Mouse (Mus musculus): Measurements from ENCODE around the gene Toe1. TPM values are rescaled to one million over a fixed set of nuclear protein-coding genes. Genes with fewer than 3 reads are reported as not detected.

Toe1 gene
- total RNA-seq, 2 experiments from 2014 or later: 12.5 to 15.1 TPM

DNA sequence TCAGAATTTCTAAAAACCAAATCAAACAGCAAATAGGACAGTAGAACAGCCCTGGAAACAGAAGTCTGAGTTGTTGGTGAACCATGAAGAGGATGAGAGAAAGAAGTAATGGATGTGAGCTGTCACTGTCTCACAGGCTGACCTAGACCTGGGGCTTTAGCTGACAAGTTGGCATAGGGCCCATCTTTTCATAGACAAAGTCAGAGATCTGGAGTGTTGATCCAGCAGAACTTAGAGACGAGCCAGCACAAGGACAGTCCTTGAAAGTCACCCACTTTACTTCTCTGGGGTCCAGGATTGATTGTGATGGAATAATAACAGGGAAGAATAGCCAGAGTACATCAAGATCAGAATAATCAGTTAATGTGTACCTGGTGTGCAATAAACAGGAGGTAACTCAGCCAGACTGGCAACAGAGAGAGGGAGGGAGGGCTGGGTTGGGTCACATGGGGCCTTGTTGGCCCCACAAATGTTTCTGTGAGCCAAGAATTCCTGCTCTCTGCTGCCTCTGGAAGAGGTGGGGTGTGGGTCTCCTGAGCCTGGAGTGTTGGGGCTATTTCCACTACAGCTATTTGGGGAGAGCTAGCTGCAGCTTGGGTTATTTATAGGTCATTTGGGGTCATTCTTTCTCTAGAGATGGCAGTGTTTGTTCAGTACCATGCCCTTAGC lies 10.9 kb downstream of the Toe1 start:
- no peak for DNase-seq (ENCODE audit: low spot score in 2 of 2)

DNA sequence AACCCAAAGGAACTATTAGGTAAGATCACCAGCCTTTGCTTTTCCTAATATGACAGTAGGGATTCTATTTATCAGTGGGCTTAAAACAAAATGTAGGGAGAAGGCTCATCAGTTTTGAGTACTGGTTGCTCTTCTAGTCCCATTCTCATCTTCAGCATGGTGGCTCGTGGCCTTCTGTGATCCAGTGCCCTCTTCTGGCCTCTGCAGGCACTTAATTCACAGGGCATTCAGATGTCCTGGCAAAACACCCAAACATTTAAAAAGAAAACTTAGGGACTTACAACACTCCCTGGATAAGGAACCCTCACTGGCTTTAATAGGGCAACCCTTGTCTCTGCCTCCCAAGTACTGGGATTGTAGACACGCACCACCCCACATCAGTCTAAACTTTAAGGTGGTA lies 13.2 kb downstream of the Toe1 start:
- DNase-seq (ENCODE audit: low spot score in 2 of 2): no peak

DNA sequence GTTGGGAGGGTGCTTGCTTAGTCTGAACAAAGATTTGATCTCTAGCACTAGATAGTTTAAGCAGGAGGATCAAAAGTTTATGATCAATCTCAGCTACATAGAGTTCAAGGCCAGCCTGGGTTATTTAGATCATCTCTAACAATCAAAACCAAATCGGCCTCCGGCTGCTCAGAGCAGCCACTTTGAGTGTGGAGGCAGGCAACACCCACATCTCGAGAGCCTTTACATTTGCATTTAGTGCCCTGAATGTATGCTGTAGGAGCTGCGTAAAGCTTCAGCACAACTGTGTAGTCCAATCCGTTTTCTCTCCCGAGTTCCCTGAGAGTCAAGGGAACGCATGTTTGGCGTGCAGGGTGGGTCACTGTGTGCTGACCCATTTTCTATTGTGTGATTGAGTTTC lies 15.0 kb downstream of the Toe1 start:
- no peak for DNase-seq (ENCODE audit: low spot score in 2 of 2)

DNA sequence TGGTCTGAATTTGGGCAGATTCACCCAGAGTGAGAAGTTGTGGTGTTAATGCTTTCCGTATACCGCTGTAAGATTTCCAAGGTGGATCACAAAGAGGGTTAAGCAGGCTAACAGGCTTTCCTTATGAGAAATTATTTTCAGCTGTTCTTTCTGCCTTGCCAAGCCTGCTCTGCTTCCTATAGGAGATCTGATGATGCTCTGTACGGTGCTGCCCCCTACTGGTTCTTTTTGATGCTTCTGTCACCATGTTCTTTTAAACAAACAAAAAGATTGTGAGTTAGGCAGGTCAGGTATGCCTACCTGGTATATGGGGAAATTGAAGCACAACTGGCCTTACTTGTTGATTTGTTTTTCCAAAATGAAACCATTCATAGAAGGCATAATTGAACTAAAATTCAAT lies 18.5 kb downstream of the Toe1 start:
- peak; percentile 85 to 93 for DNase-seq (ENCODE audit: low spot score in 2 of 2)

DNA sequence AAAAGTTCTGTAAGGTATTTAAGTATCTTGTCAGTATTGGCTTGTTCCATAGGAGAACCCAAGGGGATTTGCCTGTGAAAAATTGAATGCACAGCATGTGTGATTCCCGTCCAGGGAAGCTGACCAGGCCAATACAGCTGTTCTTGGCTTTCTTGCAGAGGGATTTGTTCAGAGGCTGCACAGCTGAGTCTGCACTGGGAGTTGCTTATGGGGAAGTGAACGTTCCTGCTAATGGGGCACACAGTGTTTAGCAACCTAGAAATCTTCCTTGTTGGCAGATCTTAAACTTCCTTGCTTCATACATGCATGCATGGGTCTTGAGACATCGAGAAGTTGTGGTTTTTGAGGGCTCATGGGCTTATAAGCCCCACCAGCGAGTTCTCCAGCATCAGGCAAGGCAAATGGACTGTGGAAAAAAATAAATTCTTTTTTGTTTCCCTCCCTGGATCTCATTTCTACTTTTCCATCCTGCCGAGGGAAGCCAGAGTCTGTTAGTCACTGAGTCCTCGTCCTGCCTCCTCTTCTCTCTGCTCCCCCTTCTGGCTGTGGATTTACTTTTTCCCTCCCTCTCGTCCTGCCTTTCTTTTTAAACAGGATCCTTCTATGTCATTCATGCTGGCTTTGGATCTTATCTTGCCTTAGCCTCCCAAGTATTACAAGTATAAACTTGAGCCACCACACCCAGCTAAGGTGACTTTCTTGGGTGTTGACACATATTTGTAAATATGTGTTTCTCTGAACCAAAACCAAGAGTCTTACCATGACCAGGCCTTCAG lies 19.3 kb downstream of the Toe1 start:
- no peak for DNase-seq (ENCODE audit: low spot score in 2 of 2)

DNA sequence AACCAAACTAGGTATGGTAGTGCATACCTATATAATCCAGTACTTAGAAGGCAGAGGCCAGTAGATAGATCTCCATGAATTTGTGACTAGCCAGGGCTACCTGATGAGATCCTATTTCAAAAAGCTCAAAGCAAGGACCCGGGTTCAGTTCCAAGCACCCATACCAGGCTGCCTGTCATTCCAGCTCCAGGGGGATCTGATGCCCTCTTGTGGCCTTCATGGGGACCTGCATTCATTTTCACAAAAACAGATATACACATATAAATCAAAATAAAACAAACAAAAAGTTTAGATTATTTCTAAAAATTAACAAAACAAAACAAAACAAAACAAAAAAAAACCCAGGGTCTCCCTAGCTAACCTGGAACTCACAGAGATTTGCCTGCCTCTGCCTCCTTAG lies 20.9 kb downstream of the Toe1 start:
- DNase-seq (ENCODE audit: low spot score in 2 of 2): no peak

DNA sequence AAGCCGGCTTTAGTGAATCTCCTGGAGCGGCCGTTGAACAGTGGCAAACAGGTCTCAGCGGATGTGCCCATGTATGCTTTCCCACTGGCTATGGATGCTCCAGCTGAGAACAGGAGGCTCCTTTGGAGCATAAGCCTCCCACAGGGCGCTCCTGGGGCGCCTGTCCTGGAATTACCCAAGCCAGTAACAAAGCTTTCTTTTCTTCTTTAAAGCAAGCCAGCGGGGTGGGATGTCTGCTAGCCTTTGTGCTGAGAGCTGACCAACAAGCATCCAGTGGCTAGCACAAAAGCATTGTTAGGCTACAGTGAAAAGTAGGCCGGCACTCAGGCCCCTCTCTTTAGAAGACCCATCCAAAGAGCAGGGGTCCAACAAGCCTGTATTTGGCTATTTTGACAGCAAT lies 25.3 kb downstream of the Toe1 start:
- no peak for DNase-seq (ENCODE audit: low spot score in 2 of 2)

DNA sequence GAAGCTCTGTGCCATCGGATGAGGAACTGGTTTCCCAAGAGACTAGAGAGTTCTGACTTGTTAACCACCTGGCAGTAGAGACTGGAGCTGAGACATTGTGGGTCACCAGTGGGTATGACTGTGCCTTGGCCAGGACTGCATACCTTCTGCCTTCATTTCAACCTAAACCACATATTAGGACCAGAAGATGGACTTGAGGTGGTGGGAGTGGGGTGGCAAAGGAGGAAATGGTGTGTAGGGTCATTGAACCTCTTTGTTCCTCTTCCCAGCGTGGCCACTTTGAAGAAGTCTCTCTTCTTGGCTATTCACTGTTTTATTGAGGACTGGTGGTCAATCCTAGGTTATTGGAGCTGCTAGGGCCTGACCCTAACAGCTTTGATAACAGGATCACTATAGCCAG lies 26.1 kb downstream of the Toe1 start:
- no peak for DNase-seq (ENCODE audit: low spot score in 2 of 2)

DNA sequence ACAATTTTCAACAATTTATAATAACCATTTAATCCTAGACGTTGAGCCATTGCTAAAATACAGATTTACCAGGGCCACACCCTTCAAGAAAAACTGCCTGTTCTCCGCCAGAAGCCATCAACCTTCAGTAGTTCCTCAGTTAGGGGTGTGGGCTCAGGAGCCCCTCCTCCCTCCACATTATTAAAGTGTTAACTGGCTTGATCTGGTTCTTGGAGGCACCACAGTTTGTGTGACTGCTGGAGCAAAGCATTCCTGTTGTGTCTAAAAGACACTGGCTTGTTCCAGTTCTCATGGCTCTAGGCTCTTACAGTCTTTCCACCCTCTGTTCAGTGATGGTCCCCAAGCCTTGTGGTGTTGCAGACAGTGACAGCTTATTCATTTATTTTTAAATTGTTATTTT lies 26.9 kb downstream of the Toe1 start:
- DNase-seq (ENCODE audit: low spot score in 2 of 2): no peak

DNA sequence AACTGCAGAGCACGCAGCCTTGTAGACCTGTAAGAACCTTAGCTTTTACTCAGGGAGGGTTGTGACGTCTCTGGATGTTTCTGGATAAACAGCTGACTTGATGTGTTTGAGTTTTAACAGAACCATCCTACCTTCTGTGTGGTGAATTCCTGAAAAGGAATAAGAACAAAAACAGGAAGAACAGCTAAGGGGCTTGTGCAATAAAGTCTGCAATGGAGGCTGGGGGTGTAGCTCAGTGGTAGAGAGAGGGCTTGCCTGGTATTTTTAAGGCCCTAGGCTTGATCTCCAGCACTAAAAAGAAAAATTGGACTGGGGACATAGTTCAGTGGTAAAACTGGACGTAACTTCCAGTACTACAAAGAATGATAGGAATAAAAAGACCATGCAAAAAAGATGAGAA lies 30.4 kb downstream of the Toe1 start:
- DNase-seq (ENCODE audit: low spot score in 2 of 2): no peak

DNA sequence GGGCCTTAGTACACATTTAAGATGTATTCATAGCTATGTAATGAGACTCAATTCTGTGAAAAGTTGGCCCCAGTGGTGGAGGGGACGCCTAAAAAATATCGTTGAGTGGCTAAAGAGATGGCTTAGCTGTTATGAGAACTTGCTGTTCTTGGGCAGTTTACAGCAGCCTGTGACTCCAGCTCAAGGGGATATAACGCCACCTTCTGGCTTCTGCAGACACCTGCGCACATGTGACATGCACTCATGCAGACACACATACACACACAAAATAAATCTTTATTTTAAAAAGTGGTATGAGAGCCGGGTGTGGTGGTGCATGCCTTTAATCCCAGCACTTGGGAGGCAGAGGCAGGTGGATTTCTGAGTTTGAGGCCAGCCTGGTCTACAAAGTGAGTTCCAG lies 31.0 kb downstream of the Toe1 start:
- DNase-seq (ENCODE audit: low spot score in 2 of 2): no peak

DNA sequence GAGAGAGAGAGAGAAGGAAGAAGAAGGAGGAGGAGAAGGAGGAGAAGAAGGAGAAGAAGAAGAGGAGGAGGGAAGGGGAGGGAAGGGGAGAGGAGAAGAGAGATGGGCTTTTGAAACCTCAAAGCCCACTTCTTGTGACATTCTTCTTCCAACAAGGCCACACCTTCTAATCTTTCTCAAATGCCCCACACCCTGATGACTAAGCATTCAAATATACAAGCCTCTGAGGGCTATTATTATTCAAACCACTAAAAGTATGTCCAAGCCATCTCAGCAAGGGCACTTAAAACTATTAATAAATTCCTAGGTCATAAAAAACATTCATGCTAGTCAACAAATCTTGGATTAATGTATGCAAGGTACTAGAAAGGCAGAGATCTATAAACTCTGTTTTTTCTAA lies 38.4 kb downstream of the Toe1 start:
- DNase-seq (ENCODE audit: low spot score in 2 of 2): no peak

DNA sequence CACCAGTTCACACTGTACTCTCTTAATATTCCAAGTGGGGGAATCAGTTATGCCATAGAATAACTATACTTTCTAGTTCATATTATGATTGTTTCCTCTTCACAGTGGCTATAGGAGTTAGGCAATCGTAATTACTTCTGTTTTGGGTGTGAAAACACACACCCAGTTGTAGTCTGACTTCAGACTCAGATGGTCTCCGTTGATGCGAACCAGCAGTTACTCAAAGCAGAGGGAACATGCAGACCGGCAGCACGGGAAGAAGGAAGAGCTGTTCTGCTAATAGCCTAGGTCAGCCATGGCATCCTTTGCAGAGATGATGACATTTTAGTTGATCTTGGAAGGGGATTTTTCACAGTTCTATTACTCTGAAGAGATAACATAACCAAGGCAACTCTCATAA lies 38.9 kb downstream of the Toe1 start:
- no peak for DNase-seq (ENCODE audit: low spot score in 2 of 2)

DNA sequence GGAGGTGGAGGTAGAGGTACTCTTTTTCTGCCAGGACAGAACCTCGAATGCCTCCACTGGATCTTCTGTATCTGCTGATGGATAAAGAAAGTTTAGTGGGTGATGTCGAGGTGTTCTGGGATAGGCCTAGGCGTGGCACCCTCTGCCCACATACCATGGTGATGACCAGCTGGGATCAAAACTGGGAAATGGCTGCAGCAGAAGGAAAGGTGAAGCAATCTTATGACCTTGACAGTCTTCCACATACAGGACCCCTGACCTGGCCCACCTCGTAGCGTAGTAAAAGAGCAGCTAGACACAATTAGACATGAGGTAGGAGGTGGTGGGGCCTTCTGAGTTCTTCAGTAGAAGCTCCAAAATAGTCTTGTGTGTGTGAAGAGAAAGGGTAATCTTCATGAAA lies 43.4 kb downstream of the Toe1 start:
- no peak for DNase-seq (ENCODE audit: low spot score in 2 of 2)

DNA sequence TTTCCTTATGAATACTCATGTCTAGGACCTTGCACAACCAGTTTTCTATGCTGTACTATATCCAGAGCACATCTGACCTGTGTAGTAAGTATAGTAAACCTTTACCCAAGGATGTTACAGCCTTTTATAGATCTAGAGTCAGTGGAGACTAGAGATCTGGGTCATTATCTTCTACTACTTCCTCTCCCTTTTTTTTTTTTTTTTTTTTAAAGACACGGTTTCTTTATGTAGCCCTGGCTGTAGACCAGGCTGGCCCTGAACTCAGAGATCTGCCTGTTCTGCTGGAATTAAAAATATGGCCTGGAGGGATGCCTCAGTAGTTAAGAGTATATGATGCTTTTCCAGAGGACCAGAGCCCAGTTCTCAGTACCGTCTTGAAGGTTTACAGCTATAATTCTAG lies 45.5 kb downstream of the Toe1 start:
- DNase-seq (ENCODE audit: low spot score in 2 of 2): no peak

DNA sequence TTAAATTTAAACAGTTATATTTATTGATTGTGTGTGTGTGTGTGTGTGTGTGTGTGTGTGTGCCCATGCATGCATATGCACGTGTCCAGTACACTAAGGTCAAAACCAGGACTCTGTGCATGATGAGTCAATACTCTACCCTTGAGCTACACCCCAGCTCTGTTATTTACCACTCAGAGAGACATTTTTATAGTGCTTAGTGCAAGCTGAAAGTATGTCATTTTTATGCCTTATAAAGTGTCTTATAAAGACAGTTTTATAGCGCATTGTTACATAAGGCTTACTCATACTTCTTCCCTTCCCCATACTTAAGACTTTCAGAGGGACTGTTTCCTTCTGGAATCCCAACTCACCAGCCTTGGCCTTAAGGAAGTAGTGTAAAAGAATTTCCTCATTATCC lies 57.7 kb downstream of the Toe1 start:
- no peak for DNase-seq (ENCODE audit: low spot score in 2 of 2)

Other genes starting within 250 kb of the Toe1 start
- 10 to 100 TPM; 40.5 to 47.2 TPM for gene Gpbp1l1, start 250.0 kb downstream of the Toe1 start, total RNA-seq (2021)
- gene Ccdc17, start 211.0 kb downstream of the Toe1 start, total RNA-seq (2021): 1 to 10 TPM; 3.9 to 6.1 TPM
- 10 to 100 TPM; 24.4 to 30.2 TPM for gene Nasp, start 179.7 kb downstream of the Toe1 start, total RNA-seq (2021)
- gene Akr1a1, start 156.0 kb downstream of the Toe1 start, total RNA-seq (2021): 100 to 1,000 TPM; 419 to 426 TPM
- gene Prdx1, start 122.1 kb downstream of the Toe1 start, total RNA-seq (2021): 100 to 1,000 TPM; 145 to 162 TPM
- gene Mmachc, start 99.2 kb downstream of the Toe1 start, total RNA-seq (2021): 10 to 100 TPM; 16.1 to 17.5 TPM
- 1 to 10 TPM; 5.5 to 6.2 TPM for gene Ccdc163, start 99.1 kb downstream of the Toe1 start, total RNA-seq (2021)
- 1 to 10 TPM; 3.6 to 4.5 TPM for gene Tesk2, start 86.7 kb downstream of the Toe1 start, total RNA-seq (2021)
- 1 to 10 TPM; 2.0 to 3.3 TPM for gene Mutyh, start 83 bp upstream of the Toe1 start, total RNA-seq (2021)
- 1 to 10 TPM; 1.5 to 1.6 TPM for gene Hpdl, start 14.1 kb upstream of the Toe1 start, total RNA-seq (2021)
- 10 to 100 TPM in 1 of 2 experiments, 1 to 10 TPM in 1; 9.6 to 10.9 TPM for gene Zswim5, start 69.7 kb upstream of the Toe1 start, total RNA-seq (2021)
- 10 to 100 TPM; 63.7 to 68.4 TPM for gene Urod, start 186.8 kb upstream of the Toe1 start, total RNA-seq (2021)
- gene Hectd3, start 187.7 kb upstream of the Toe1 start, total RNA-seq (2021): 10 to 100 TPM; 39.4 to 46.0 TPM
- 10 to 100 TPM; 18.8 to 20.6 TPM for gene Eif2b3, start 211.8 kb upstream of the Toe1 start, total RNA-seq (2021)